Mouse (Mus musculus) embryonic facial prominence, embryonic 14.5 days (tissue): ENCODE data around the gene Topors. TPM values are rescaled to one million over a fixed set of nuclear protein-coding genes. Genes with fewer than 3 reads are reported as not detected.
"Not testable (repeated sequence)": the region's sequence is repeated elsewhere in the genome, so short reads cannot be mapped to it uniquely, and the experiment has no call there.

ENCODE experiments used
- ATAC-seq: fragments of 200-750 bp; cut with Nextera tagmentation; 2 replicates; pipeline ENCODE4 v1.8.0; 2017; ENCODE audit warnings: low read depth, moderate number of reproducible peaks, moderate TSS enrichment
- DNase-seq: peaks from one replicate; pipeline ENCODE4 v3.0.0-alpha.2; 2015; ENCODE audit warnings: low spot score
- H3K27ac ChIP-seq: fragments of 300-500 bp; sonication (generic); replicated peaks from 2 replicates; pipeline ENCODE4 v1.5.1; 2014; ENCODE audit warnings: low read depth, mild to moderate bottlenecking, low read length, moderate library complexity
- H3K27me3 ChIP-seq: fragments of 300-500 bp; sonication (generic); replicated peaks from 2 replicates; pipeline ENCODE4 v1.6.1; 2014; ENCODE audit warnings: low read length; ENCODE audit not compliant: control insufficient read depth, insufficient read depth
- H3K36me3 ChIP-seq: fragments of 300-500 bp; sonication (generic); 2 replicates; pipeline ENCODE4 v1.6.1; 2014; ENCODE audit warnings: low read length, mixed read lengths; ENCODE audit not compliant: control insufficient read depth, insufficient read depth
- H3K4me1 ChIP-seq: fragments of 300-500 bp; sonication (generic); 2 replicates; pipeline ENCODE4 v1.6.1; 2014; ENCODE audit warnings: antibody characterized with exemption, low read length; ENCODE audit not compliant: control insufficient read depth, insufficient read depth
- H3K4me2 ChIP-seq: fragments of 300-500 bp; sonication (generic); 2 replicates; pipeline ENCODE4 v1.6.1; 2014; ENCODE audit warnings: low read depth, mild to moderate bottlenecking, low read length, moderate library complexity, mixed read lengths
- H3K4me3 ChIP-seq: fragments of 300-500 bp; sonication (generic); 2 replicates; pipeline ENCODE4 v1.5.1; 2014; ENCODE audit warnings: low read depth, mild to moderate bottlenecking, low read length
- H3K9ac ChIP-seq: fragments of 300-500 bp; sonication (generic); 2 replicates; pipeline ENCODE4 v1.6.1; 2014; ENCODE audit warnings: low read depth, mild to moderate bottlenecking, low read length, moderate library complexity, mixed read lengths
- H3K9me3 ChIP-seq: fragments of 300-500 bp; sonication (generic); 2 replicates; pipeline ENCODE4 v1.6.1; 2016; ENCODE audit warnings: low read length; ENCODE audit not compliant: control insufficient read depth
- WGBS: fragments of 180-500 bp; shearing (Covaris S2); extraction: QIAGEN DNeasy Blood & Tissue Kit; methylation state at CpG from one replicate; pipeline ENCODE4 v1.1.7; 2014; 5-methylcytosine and 5-hydroxymethylcytosine counted together
- polyA plus RNA-seq: library from polyadenylated mRNA; unstranded; fragments of >200 nt; fragmentation: Nextera tagmentation; extraction: Ambion mirVana; gene quantifications from 2 replicates; pipeline ENCODE4 v1.2.1, GENCODE M21; 2014

Gene Topors
- polyA plus RNA-seq, 1 experiment from 2014 or later = 37.8 TPM

DNA sequence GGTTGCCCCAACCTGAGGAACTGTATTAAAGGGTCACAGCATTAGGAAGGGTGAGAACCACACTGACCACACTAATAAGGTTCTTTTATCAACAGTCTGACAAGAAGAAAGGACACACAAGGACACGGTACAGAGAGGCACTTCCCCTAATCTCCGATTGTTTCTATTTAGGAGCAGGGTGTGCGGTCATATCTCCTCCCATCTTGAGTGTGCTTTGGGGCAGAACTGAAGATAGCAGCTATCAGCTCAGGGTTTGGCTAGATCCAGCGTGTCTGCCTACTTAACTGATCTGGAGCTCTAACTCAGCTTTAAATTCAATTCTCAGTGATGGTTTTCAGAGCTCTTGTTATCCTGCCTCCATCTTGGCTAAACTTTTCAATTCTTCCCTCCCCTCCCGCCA lies 29.5 kb upstream of the Topors start:
- H3K9ac ChIP-seq = no peak overlapping the region
- no peak overlapping the region for H3K4me2 ChIP-seq
- H3K27me3 ChIP-seq = no peaks in the 10 kb centered on the region
- H3K9me3 ChIP-seq = no peaks in the 10 kb centered on the region
- H3K27ac ChIP-seq = no peak overlapping the region
- no peak overlapping the region for H3K4me3 ChIP-seq
- no peaks in the 10 kb centered on the region for H3K4me1 ChIP-seq
- ATAC-seq = no peak
- 79% methylated on average over 5 of the region's 5 CpGs for WGBS
- no peaks in the 10 kb centered on the region for H3K36me3 ChIP-seq
- no peak for DNase-seq

DNA sequence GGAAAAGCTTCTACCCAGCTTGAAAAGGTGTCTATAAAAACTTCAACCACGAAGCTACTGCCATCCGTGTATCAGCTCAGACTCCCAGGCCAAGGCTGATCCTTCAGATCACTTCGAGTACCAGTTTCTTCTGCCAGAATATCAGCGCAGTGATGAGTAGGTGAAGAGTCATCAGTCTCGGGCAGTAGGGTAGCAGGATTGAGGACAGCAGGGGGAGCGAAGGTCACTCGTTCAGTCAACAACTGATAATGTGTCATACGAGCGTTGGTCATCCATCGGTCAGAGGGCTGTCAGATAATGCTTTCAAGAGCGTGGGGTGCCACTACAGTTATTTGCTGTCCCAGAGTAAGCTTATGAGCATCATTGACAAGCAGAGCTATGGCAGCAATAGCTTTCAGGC lies 21.9 kb upstream of the Topors start:
- not testable (repeated sequence) for DNase-seq, H3K9ac ChIP-seq, H3K27me3 ChIP-seq, H3K4me2 ChIP-seq, H3K4me1 ChIP-seq, H3K27ac ChIP-seq, ATAC-seq, H3K4me3 ChIP-seq, H3K36me3 ChIP-seq, H3K9me3 ChIP-seq
- WGBS = 93% methylated on average over 11 of the region's 11 CpGs

DNA sequence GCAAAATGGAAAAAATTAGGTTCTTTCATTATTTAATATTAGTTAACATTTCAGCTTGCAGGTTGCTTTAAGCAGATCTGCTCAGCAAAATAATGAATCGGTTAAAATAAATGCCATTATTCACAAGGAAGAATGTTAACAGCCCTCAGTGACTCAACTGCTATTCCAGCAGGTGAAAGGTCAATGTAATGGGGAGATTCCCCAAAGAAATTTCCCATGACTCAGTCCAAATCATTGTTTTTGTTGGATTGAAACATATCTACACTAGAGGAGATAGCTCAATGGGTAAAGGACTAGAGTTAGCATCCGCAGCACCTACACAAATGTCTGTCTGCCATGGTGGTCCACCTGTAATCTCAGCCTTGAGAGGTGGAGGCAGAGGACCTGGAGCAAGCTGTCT lies 19.4 kb upstream of the Topors start:
- 85% methylated on average over 2 of the region's 2 CpGs for WGBS
- Histone ChIP-seq H3K9me3 (no peaks in the 10 kb centered on the region), H3K4me2 (no peak overlapping the region), H3K36me3 (no peaks in the 10 kb centered on the region), H3K4me3 (no peak overlapping the region), H3K27ac (no peak overlapping the region), H3K27me3 (no peaks in the 10 kb centered on the region), H3K4me1 (no peaks in the 10 kb centered on the region), H3K9ac (no peak overlapping the region)
- ATAC-seq (no peak), DNase-seq (no peak)

DNA sequence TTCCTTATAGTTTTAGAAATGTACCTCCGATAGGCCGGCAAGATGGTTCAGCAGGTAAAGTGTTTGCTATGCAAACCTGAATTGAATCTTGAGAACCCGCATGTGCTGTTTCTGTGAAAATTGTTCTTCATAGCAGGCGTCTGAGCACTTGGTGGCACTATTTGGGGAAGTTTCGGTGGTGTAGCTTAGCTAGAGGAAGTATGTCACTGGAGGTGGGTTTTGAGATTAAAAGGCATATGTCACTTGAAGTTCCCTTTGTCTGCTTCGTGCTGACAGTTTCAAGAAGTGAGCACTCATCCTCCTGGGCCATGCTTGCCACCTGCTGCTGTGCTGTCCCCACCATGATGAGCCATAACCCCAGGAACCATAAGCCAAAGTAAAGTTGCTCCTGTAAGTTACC lies 17.8 kb upstream of the Topors start:
- no peak overlapping the region for H3K9ac ChIP-seq
- WGBS = 69% methylated on average over 6 of the region's 6 CpGs
- no peaks in the 10 kb centered on the region for H3K36me3 ChIP-seq

DNA sequence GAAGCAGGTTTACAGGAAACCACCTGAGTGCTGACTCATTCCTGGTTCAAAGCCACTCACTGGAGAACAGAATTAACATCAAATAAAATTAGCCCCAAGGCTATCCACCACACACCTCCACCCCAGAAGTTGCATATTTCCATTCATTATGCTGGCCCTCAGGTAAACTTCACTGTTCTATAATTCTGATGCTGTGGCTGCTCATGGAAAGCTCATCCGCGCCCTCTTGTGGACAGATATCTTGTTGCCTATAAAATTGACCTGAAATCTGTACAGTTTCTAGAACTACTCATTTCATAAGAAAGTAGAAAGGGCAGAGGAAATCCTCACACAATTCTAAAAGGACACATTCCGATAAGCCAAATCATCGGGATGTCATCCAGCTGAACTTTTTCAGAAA lies 15.9 kb upstream of the Topors start:
- Histone ChIP-seq H3K4me1 (no peaks in the 10 kb centered on the region), H3K4me3 (no peak overlapping the region), H3K36me3 (no peaks in the 10 kb centered on the region), H3K27ac (no peak overlapping the region), H3K4me2 (no peak overlapping the region), H3K9ac (no peak overlapping the region), H3K9me3 (no peaks in the 10 kb centered on the region), H3K27me3 (no peaks in the 10 kb centered on the region)
- no peak for ATAC-seq
- WGBS = 22% methylated on average over 4 of the region's 4 CpGs
- DNase-seq = peak; percentile 77

More for the DNA sequence above, 17.8 kb upstream of the Topors start:
- no peak for ATAC-seq
- no peak overlapping the region for H3K4me3 ChIP-seq
- H3K27ac ChIP-seq = no peak overlapping the region
- no peak overlapping the region for H3K4me2 ChIP-seq
- H3K4me1 ChIP-seq = no peaks in the 10 kb centered on the region
- no peak for DNase-seq
- H3K9me3 ChIP-seq = no peaks in the 10 kb centered on the region
- no peaks in the 10 kb centered on the region for H3K27me3 ChIP-seq

DNA sequence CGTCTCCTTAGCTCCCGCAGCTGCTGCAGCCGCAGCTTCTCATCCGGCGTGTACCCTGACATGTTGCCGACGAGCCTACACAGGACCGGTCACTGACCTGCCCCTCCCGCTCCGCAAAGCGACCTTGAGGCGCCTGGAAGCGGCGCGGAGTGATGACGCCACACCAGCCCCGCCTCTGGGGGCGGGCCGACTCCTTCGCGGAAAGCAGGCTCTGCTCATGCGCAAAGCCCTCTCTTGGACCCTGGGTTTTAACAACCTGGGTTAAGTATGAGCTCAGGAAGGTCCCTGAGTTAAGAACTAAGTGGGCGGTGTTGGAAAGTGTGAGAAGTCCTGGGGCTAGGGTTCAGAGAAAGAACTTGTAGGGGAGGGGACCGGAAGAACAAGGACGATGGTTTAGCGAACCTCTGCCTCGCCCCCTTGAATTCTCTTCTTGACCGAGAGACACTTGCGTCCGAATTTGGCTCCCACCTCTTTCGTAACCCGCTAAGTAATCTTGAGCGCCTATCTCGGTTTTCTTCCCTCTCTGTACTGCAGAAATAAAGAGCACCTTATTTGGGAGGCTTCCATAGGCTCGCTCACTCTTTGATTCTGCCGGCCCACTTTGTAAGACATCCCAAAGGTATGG lies 9.7 kb upstream of the Topors start, which contains the start of gene Ndufb6:
Gene Ndufb6 (minus strand): TSS at position 146 of the 625 bp plus-strand sequence.
- peak within 1 kb of the TSS; percentile 83 for H3K4me3 ChIP-seq
- ATAC-seq (peak; percentile 95), DNase-seq (peak; percentile 95)
- peak within 1 kb of the TSS; percentile 84 for H3K27ac ChIP-seq
- H3K4me1 ChIP-seq = peaks cover 8% of the 10 kb centered on the region
- WGBS = 1% methylated on average over 36 of the region's 36 CpGs
- no peaks in the 10 kb centered on the region for H3K27me3 ChIP-seq
- no peaks in the 10 kb centered on the region for H3K9me3 ChIP-seq
- peaks cover 15% of the 10 kb centered on the region for H3K36me3 ChIP-seq
- H3K4me2 ChIP-seq = peak within 1 kb of the TSS; percentile 64
- peak within 1 kb of the TSS; percentile 87 for H3K9ac ChIP-seq

DNA sequence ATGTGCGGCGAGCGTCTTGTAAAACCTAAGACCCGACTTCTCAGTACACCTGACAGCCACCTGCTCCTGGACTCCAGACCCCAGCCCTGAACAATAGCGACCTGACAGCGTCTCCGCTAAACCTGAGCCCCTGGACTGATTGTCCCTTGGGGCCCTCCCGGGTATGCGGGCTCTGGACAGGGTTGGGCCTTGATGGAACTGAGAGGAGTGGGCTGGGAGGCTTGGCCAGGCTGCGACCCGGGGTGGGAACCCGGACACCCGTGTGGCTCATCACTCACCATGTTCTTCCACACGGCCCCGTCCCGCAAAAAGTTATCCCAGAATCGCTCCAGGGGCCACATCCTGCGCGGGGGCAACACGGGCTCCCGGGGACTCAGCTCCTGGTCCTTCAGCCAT lies 9.2 kb upstream of the Topors start:
- Histone ChIP-seq H3K4me1 (peaks cover 8% of the 10 kb centered on the region), H3K9ac (peak overlapping the region; percentile 87), H3K36me3 (peaks cover 15% of the 10 kb centered on the region), H3K9me3 (no peaks in the 10 kb centered on the region), H3K27me3 (no peaks in the 10 kb centered on the region), H3K27ac (peak overlapping the region; percentile 57; the same call in 1 of the 2 replicates), H3K4me3 (peak overlapping the region; percentile 83), H3K4me2 (peak overlapping the region; percentile 64)
- ATAC-seq (peak; percentile 54), DNase-seq (peak; percentile 3)
- WGBS = under 1% methylated on average over 11 of the region's 21 CpGs

DNA sequence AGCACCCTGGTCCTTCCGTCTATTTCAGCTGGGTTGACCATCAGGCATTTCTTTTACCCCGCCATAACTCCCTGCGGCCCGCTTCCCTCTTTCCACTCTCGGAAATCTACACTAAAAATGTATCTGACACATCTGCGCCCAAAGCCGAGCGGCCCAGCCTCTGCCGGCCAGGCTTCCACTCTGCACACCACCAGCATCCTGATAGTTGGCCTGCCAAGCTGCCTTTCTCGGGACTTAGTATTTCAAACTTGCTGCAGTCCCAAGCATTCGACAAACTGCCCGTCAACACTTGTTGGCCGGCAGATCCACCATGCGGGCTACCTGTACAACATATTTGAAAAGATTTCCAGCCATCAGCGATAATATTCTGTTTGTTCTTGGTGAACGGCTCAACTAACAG lies 815 bp downstream of the Topors start:
- Histone ChIP-seq H3K27me3 (no peaks in the 10 kb centered on the region), H3K9ac (peak overlapping the region; percentile 75), H3K9me3 (no peaks in the 10 kb centered on the region), H3K36me3 (peaks cover 40% of the 10 kb centered on the region), H3K4me1 (peaks cover 7% of the 10 kb centered on the region; the same call in 1 of the 2 replicates), H3K4me2 (peak overlapping the region; percentile 95), H3K4me3 (peak overlapping the region; percentile 56), H3K27ac (peak overlapping the region; percentile 99)
- under 1% methylated on average over 16 of the region's 16 CpGs for WGBS
- DNase-seq = no peak
- 0 out of 2 replicates have a peak, but pooled peaks have one; percentile 0 for ATAC-seq
